Mouse (Mus musculus) T-helper 17 cell (primary cell): ENCODE results near the gene Fkbp14.

Experiments used
- in situ Hi-C, 2 experiments: fragments of 300-600 bp; cut with MboI, MseI; formaldehyde crosslinking; loops; 1 replicate in 1 of 2; 2 replicates in 1 of 2; pipeline ENCODE4 v1.15.1; 2025; ENCODE audit warnings: high pct_unique_total_duplicates in 2 of 2

Gene Fkbp14

GRCm38 (mm10) chr6:54590691-54591090 is 6.4 kb downstream of the Fkbp14 start:
- in situ Hi-C loops, result loop anchor here in 1 of 2 experiments (10.0 kb wide), 1 partner anchor 94 kb away; the partner anchor contains the start of gene Mturn

GRCm38 (mm10) chr6:54588212-54588611 is 8.9 kb downstream of the Fkbp14 start:
- in situ Hi-C loops, result loop anchor here in 1 of 2 experiments (10.0 kb wide), 1 partner anchor 577 kb away; no protein-coding TSS in a partner anchor

GRCm38 (mm10) chr6:54587683-54588082 is 9.4 kb downstream of the Fkbp14 start:
- in situ Hi-C loops, result loop anchor here in 1 of 2 experiments (10.0 kb wide), 1 partner anchor 577 kb away; no protein-coding TSS in a partner anchor

DNA sequence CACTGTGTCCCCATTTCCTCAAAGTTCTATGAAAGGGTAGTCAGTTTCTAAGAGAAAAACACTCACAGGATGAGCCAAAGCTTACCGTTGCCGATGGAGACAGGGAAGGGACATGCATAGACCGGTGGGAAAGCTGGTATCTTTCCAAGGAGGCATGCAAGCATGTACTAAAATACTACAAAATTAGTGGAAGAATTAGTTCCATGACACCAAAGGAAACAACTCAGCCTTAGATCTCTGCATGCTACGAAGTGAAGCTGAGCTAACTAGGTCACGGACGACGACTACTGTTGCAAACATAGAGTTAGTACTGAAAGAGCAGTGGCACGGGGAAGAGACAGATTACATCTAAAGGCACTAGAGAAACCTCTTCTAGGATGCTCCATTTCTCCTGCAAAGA is 10.2 kb downstream of the Fkbp14 start:
- in situ Hi-C loops, result loop anchor here in 1 of 2 experiments (10.0 kb wide), 1 partner anchor 578 kb away; no protein-coding TSS in a partner anchor

GRCm38 (mm10) chr6:54586175-54586574 is 10.9 kb downstream of the Fkbp14 start:
- in situ Hi-C loops, result loop anchor here in 1 of 2 experiments (10.0 kb wide), 1 partner anchor 579 kb away; no protein-coding TSS in a partner anchor

- in situ Hi-C loops, result no loop called here
Measured at GRCm38 (mm10) chr6:54573218-54573955, 23.7 kb downstream of the Fkbp14 start.

GRCm38 (mm10) chr6:54569776-54570175 is 27.3 kb downstream of the Fkbp14 start:
- in situ Hi-C loops, result no loop called here

DNA sequence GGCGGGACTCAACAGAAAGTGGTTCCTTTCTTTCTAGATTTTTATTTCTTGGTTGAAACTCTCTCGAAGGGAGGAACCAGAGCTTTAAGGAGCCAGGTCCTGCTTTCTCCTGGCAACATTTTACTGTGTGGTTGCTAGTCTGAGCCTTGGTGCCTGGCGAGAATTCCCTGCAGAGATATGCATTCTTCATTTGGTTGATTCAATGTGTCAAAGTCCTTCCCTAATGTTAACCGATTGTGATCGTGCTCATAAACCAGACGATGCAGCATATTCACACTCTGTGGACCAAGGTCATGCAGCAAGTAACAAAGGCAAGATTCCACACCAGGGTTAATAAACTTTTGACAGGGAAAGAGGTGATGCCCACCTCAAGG is 30.6 kb downstream of the Fkbp14 start:
- in situ Hi-C loops, result no loop called here

- in situ Hi-C loops, result no loop called here
Measured at GRCm38 (mm10) chr6:54565665-54566545, 31.2 kb downstream of the Fkbp14 start, which contains the start of gene Scrn1. TSS of gene Scrn1 (minus strand) at chr6:54566489.

DNA sequence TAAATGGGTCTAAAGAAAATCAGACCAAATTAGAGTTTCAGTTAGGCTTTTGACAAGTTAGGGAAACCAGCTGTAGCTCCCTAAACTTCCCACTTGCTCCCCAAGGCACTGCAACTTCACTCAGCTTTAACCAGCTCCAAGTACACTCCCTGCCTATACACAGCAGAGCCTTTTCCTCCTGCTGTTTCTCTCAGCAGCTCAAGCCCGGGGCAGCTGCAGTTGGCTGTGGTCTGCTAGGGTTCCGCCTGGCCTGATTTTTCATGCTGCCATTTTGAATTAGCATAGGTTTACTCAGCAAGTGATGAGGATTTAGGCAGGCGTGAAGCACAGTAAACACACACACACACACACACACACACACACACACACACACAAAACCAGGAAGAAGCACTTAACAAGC is 32.1 kb downstream of the Fkbp14 start:
- in situ Hi-C loops, result no loop called here

GRCm38 (mm10) chr6:54564506-54564991 is 32.6 kb downstream of the Fkbp14 start:
- in situ Hi-C loops, result no loop called here

DNA sequence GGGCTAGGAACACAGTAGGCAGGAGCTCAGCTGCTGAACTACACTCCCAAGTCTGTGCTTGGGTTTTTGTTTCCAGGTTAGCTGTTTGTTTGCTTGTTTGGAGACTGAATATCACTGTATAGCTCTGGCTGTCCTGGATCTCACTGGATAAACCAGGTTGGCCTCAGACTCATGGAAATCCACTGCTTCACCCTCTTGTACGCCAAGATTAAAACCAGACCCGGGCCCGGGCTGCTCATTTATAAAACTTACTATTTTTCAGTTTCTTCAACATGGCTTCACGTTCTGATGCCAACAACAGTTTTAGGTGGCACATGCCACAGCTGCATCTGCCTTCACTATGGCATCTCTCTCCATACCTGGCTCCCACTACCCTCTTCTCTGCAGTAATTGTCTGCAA is 33.5 kb downstream of the Fkbp14 start:
- in situ Hi-C loops, result no loop called here

GRCm38 (mm10) chr6:54562018-54562809 is 34.9 kb downstream of the Fkbp14 start:
- in situ Hi-C loops, result no loop called here

GRCm38 (mm10) chr6:54558466-54558865 is 38.6 kb downstream of the Fkbp14 start:
- in situ Hi-C loops, result loop anchor here in 1 of 2 experiments (10.0 kb wide), 1 partner anchor 1886 kb away; no protein-coding TSS in a partner anchor

GRCm38 (mm10) chr6:54557671-54558070 is 39.4 kb downstream of the Fkbp14 start:
- in situ Hi-C loops, result loop anchor here in 1 of 2 experiments (10.0 kb wide), 1 partner anchor 1887 kb away; no protein-coding TSS in a partner anchor

GRCm38 (mm10) chr6:54555816-54556215 is 41.3 kb downstream of the Fkbp14 start:
- in situ Hi-C loops, result loop anchor here in 1 of 2 experiments (10.0 kb wide), 1 partner anchor 1889 kb away; no protein-coding TSS in a partner anchor

GRCm38 (mm10) chr6:54554341-54555110 is 42.6 kb downstream of the Fkbp14 start:
- in situ Hi-C loops, result loop anchor here in 1 of 2 experiments (10.0 kb wide), 1 partner anchor 1890 kb away; no protein-coding TSS in a partner anchor

GRCm38 (mm10) chr6:54553632-54554031 is 43.5 kb downstream of the Fkbp14 start:
- in situ Hi-C loops, result loop anchor here in 1 of 2 experiments (10.0 kb wide), 1 partner anchor 1891 kb away; no protein-coding TSS in a partner anchor

- in situ Hi-C loops, result loop anchor here in 1 of 2 experiments (10.0 kb wide), 1 partner anchor 1892 kb away; no protein-coding TSS in a partner anchor
Measured at GRCm38 (mm10) chr6:54552721-54553413, 44.2 kb downstream of the Fkbp14 start.
